Mouse (Mus musculus) spleen, adult 18-20 months (tissue): ENCODE data around the gene B3gnt2.

Experiments used
- DNase-seq, 2 experiments: peaks; one replicate each; pipeline ENCODE4 v3.0.0; 2022; ENCODE audit warnings: mixed read lengths in 2 of 2

The B3gnt2 gene

GRCm38 (mm10) chr11:22719570-22719969, 141.2 kb downstream of the B3gnt2 start:
- DNase-seq: no peak

GRCm38 (mm10) chr11:22718036-22718435, 142.7 kb downstream of the B3gnt2 start:
- no peak for DNase-seq

GRCm38 (mm10) chr11:22711327-22711726, 149.4 kb downstream of the B3gnt2 start:
- DNase-seq: no peak

- peak in 1 of 2 experiments; percentile 22 for DNase-seq
These were observed 150.2 kb downstream of the B3gnt2 start for GRCm38 (mm10) chr11:22710596-22710995.
